Mouse (Mus musculus): ENCODE measurements at regions not wholly inside any gene's neighbourhood (a gene's known extent, or its start where the extent isn't known, plus 50 kb on each side); places are given as distances from the start of the nearest gene placed in this dataset.

GRCm38 (mm10) chr13:37637151-37637550, 141.0 kb upstream of the Rreb1 start:
- TF ChIP-seq POLR2A (IDR thresholded peaks at IDR 0.05; ENCODE audit: low read depth, low read length): no peak
- TF ChIP-seq CTCF (IDR thresholded peaks at IDR 0.05; ENCODE audit: borderline replicate concordance, insufficient read depth, low read length): no peak

Data from embryonic fibroblast, embryonic 13.5 days (primary cell).